Mouse (Mus musculus) mammary gland, adult 2 months (tissue): ENCODE data around the gene Naglu. TPM values are rescaled to one million over a fixed set of nuclear protein-coding genes. Genes with fewer than 3 reads are reported as not detected.

Source experiments
- polyA plus RNA-seq: library from polyadenylated mRNA; depleted of rRNA; stranded (reverse); fragments of >200 nt; gene quantifications from 2 replicates; pipeline ENCODE4 v1.2.3, GENCODE M21; 2012; ENCODE audit warnings: low replicate concordance; rRNA removed

Naglu gene
- polyA plus RNA-seq = 43.2 and 45.4 TPM in 2 replicates

GRCm38 (mm10) chr11:101069391-101070188 is at the start of gene Naglu:
Naglu (plus strand) TSS chr11:101070012.

GRCm38 (mm10) chr11:101078121-101078520 is 8.3 kb downstream of the Naglu start, which contains the start of gene Hsd17b1:
Hsd17b1 (plus strand) TSS chr11:101078411.

GRCm38 (mm10) chr11:101082208-101083082 is 12.6 kb downstream of the Naglu start, which contains the start of gene Coasy:
Coasy (plus strand) TSS chr11:101082565.

GRCm38 (mm10) chr11:101086756-101087681 is 17.2 kb downstream of the Naglu start, which contains the start of gene Mlx:
Mlx (plus strand) TSS chr11:101087277.

GRCm38 (mm10) chr11:101095314-101096024 is 25.7 kb downstream of the Naglu start, which contains the start of gene Psmc3ip:
Psmc3ip (minus strand) TSS chr11:101095436.

GRCm38 (mm10) chr11:101119761-101120544 is 50.1 kb downstream of the Naglu start, which contains the start of the genes Retreg3 and Tubg1:
Retreg3 (minus strand) TSS chr11:101119893.
Tubg1 (plus strand) TSS chr11:101119938.

Other genes with a start within 250 kb of the Naglu start
- gene Stat5b, start 219.3 kb upstream of the Naglu start, polyA plus RNA-seq = 54.0 and 56.3 TPM in 2 replicates
- gene Stat5a, start 210.7 kb upstream of the Naglu start, polyA plus RNA-seq = 82.3 and 109 TPM in 2 replicates
- gene Stat3, start 130.5 kb upstream of the Naglu start, polyA plus RNA-seq = 117 and 148 TPM in 2 replicates
- 184 and 257 TPM in 2 replicates for gene Cavin1, start 99.1 kb upstream of the Naglu start, polyA plus RNA-seq
- 68.6 and 77.8 TPM in 2 replicates for gene Atp6v0a1, start 60.6 kb upstream of the Naglu start, polyA plus RNA-seq
- gene Hsd17b1, start 8.4 kb downstream of the Naglu start, polyA plus RNA-seq = 0.24 and 0.94 TPM in 2 replicates
- 92.0 and 118 TPM in 2 replicates for gene Coasy, start 12.6 kb downstream of the Naglu start, polyA plus RNA-seq
- 50.5 and 97.1 TPM in 2 replicates for gene Mlx, start 17.3 kb downstream of the Naglu start, polyA plus RNA-seq
- 0.43 and 0.62 TPM in 2 replicates for gene Psmc3ip, start 25.4 kb downstream of the Naglu start, polyA plus RNA-seq
- 81.8 and 115 TPM in 2 replicates for gene Retreg3, start 49.9 kb downstream of the Naglu start, polyA plus RNA-seq
- gene Tubg1, start 49.9 kb downstream of the Naglu start, polyA plus RNA-seq = 8.4 and 17.4 TPM in 2 replicates
- gene Tubg2, start 85.9 kb downstream of the Naglu start, polyA plus RNA-seq = 4.1 and 4.5 TPM in 2 replicates
- 12.3 and 13.5 TPM in 2 replicates for gene Cntnap1, start 100.5 kb downstream of the Naglu start, polyA plus RNA-seq
- gene Plekhh3, start 101.3 kb downstream of the Naglu start, polyA plus RNA-seq = 51.3 and 92.6 TPM in 2 replicates
- gene Ccr10, start 105.4 kb downstream of the Naglu start, polyA plus RNA-seq = 2.9 and 6.8 TPM in 2 replicates
- 34.7 and 54.3 TPM in 2 replicates for gene Ezh1, start 156.5 kb downstream of the Naglu start, polyA plus RNA-seq
- 138 and 195 TPM in 2 replicates for gene Ramp2, start 176.0 kb downstream of the Naglu start, polyA plus RNA-seq
- 89.8 and 96.1 TPM in 2 replicates for gene Vps25, start 183.7 kb downstream of the Naglu start, polyA plus RNA-seq
- 1.9 and 2.4 TPM in 2 replicates for gene Wnk4, start 190.6 kb downstream of the Naglu start, polyA plus RNA-seq
- gene Cntd1, start 209.0 kb downstream of the Naglu start, polyA plus RNA-seq = 0.05 and 0.17 TPM in 2 replicates
- gene Coa3, start 209.1 kb downstream of the Naglu start, polyA plus RNA-seq = 190 and 296 TPM in 2 replicates
- 53.9 and 131 TPM in 2 replicates for gene Becn1, start 232.3 kb downstream of the Naglu start, polyA plus RNA-seq
- 44.3 and 89.4 TPM in 2 replicates for gene Psme3, start 246.2 kb downstream of the Naglu start, polyA plus RNA-seq